Mouse (Mus musculus): Measurements from ENCODE around the gene Gm49378.

DNA sequence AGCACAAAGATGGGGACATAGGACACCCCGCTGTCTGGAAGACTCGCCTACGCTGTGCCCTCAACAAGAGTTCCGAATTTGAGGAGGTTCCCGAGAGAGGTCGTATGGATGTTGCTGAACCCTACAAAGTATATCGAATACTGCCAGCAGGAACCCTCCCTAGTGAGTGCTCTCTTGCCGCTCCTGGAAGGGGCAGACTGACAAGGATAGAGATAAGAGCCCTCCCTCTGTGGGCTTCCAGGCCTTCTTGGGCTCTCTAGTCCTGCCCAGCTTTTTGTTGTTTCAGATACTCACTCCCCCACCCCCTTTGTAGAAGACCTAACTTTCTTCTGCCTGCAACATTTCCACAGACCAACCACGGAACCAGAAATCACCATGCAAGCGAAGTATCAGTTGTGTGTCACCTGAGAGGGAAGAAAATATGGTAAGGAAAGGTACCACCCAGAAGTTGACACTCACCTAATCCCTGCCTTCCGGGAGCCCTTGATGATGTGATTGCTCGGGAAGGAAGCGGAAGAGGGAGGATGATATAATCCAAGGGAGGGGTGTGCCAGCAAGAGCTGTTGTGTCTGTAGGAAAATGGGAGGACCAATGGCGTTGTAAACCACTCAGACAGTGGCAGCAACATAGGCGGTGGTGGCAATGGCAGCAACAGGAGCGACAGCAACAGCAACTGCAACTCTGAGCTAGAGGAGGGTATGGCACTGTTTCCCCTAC lies 31.8 kb downstream of the Gm49378 start:
- TF ChIP-seq CTCF (IDR thresholded peaks at IDR 0.05; ENCODE audit: low read depth) (no peak), EP300 (optimal IDR thresholded peaks at IDR 0.05) (no peak)
